Mouse (Mus musculus): Measurements from ENCODE around the gene Fam107b.

The Fam107b gene

DNA sequence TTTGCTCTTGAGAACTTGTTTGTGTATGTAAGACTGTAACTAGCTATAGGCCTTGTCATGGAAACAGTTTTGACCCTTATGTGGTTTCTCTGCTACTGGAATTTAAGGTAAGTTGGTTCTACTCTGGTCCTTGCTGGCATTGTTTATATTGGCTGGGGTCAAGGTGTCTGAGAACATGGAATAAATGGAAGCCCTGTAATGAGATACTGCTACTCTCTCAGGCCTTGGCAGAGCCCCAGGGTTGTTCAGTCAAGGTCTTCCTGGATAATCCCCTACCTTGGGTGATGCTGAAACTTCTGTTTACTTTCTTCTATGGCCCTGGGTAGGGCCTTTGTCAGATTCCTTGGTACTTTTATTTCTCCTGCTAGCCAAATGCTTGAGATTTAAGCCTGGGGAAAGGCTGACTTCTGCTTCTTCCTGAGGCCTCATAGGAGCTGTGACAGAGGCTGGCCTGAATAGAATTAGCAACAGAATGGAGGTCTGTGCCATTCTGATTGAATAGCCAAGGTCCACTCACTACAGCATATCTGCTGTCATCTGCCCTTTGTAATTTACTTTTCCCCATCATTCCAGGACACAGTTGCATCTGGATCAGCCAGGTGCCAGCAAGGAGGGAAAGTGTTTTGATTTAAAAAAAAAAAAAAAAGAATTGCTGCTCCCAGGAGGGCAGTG is 217.6 kb downstream of the Fam107b start:
- DNase-seq, result no peak

DNA sequence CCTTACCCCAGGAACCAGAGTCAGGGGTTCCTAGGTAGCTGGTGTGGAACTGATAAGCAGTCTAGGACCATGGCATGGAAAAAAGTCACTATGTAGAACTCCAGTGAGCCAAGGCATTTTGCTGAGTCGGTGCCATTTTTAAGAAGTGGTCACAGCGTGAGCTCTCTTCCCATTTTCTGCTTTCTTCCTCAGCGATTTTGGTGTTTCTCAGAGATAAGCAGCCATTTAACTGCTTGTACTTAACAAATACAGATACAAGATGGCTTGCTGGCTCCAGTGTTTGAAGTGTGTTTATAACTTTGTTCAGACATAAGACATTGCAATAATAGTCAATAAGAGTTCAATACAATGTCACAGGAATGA is 218.1 kb downstream of the Fam107b start:
- no peak for DNase-seq

DNA sequence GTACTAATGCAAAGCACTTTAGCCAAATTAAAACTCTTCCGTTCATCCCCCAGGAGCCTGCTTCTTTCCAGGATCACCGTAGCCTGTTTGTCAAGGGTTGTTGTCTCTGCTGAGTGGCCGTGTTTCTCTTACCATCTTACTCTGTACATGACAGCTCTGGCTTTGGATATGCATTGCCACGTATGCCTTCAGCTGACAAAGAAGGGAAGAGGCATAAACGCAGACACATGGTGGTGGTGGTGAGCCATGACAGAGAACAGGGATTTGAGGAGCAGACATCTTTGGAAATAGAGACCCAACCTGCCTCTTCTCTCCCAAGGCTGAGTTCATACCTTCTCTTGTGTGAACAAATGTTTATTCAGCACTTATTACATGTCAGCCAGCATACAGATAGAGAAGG is 226.3 kb downstream of the Fam107b start:
- DNase-seq, result no peak

DNA sequence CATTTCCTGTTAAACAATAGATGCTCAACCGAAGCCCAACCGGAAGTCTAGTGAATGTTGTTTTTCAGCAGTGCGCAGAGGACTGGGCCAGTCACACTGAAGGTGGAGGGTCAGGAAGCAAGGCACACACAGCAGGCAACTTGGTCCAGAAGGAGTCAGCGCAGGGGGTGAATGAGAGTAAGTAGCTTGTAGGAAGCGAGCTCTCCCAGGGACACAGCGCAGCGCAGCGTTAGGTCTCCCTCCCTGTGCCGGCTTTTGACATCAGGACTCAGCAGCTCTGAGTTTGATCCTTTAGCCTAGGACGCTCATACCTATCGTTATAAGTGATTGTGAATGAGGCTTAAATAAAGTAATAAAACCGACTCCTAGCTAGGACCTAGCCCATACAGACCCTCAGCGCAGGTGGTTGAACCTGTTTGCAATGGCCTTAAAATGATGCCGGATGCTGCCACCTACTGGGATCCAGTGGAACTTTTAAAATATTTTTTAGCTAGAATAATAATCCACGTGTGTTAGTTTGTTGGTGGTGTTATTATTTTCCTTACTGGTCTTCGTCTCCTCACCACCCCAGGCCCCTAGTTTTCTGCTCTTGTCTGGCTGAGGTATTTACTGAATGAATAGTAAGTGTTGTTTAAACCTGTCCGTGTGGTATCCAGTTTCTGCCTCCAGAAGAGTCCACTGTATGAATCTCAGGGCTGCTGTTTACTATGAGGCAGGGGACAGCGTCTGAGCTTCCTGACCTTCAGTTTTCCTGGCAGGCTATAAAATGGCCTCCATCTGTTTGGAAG is 229.7 kb downstream of the Fam107b start:
- peak; percentile 47 to 55 for DNase-seq

DNA sequence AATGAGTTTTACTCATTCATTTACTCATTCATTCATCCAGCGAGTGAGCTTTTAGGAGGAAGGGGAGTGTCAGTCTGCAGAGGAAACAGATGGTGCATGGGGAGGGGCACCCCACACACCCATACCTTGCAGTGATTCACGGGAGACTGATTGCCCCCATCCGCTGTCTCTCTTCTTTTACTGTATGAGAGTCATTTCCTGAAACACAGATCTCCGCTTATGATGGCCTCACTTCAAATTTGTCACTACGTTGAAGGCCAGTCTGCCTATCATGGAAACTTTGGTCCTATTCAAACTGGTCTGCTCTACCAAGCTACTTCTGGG is 230.2 kb downstream of the Fam107b start:
- no peak for DNase-seq

DNA sequence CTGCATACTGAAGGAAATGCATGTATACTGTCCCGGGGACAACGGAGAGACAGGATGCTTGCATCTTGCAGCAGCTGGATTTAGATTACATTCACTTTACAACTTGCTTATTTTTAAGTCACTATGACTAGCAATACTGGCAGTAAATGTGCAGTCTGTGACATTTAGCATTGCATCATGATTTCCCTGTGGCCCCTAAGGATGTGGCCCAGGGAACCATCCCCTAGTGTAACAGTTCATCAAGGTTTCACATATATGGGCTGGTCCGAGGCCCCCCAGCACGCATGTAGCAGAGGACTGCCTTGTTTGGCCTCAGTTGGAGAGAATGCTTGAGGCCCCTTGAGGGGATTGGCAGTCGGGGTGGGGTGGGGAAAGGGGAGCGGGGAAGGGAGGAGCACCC is 235.5 kb downstream of the Fam107b start:
- DNase-seq, result no peak

DNA sequence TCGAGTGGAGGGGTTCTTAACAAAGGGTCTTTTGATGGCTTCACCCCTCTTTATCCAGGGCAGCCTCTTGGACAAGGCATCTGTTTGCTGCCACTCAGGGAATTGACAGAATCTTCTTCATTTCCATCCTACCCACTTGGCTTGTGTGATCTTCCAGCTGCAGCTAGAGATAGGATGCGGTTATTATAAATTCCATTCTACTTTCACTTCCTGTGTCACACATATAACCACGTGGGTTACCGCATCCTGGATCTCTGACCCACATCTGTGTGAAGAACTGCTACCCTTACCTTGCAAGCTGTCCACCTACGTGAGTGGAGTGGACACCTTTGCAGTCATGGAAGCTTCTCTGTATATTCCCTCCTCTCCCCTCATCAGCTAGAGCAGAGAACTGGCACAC is 240.0 kb downstream of the Fam107b start:
- DNase-seq, result no peak

DNA sequence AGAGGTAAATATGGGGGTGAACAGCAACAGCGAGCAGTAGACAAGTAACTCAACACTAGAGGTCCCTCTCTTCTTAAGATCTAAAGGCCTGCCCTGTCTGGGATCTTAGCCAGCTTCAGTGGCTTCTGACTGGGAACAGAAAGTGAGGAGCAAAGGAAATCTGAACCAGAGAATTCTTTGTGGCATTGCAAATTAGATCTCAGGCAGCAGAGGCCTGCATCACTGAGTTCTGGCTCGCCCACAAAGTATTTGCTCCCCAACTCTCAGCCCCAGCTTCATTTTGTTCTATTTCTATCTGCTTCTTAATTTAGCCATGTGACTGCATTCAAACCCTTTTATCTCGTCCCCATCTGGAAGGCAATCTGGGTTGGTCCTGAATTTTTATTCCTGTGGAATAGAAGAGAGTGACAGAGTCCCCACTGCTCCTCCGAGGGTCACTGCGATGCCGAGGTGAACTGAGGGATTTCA is 245.9 kb downstream of the Fam107b start:
- DNase-seq, result peak; percentile 42 to 48

DNA sequence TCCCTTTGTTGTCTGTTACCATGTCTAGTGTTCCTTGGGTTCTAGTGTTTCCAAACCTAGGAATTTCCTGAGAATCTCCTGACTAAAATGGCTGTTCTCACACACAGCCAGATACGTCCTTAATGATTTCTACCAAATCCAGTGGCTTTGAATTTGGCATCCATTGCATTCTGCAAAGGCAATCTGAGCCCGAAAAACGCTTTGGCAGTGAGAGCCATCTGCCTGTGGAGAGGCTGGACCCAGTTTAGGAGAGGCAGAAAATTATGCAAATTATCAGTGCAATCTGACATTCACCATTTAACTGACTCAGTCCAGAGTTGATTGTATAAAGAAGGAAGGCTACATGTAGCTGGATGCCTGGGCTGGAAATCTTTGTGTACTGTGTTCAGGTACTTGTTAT is 247.3 kb downstream of the Fam107b start:
- no peak for DNase-seq

DNA sequence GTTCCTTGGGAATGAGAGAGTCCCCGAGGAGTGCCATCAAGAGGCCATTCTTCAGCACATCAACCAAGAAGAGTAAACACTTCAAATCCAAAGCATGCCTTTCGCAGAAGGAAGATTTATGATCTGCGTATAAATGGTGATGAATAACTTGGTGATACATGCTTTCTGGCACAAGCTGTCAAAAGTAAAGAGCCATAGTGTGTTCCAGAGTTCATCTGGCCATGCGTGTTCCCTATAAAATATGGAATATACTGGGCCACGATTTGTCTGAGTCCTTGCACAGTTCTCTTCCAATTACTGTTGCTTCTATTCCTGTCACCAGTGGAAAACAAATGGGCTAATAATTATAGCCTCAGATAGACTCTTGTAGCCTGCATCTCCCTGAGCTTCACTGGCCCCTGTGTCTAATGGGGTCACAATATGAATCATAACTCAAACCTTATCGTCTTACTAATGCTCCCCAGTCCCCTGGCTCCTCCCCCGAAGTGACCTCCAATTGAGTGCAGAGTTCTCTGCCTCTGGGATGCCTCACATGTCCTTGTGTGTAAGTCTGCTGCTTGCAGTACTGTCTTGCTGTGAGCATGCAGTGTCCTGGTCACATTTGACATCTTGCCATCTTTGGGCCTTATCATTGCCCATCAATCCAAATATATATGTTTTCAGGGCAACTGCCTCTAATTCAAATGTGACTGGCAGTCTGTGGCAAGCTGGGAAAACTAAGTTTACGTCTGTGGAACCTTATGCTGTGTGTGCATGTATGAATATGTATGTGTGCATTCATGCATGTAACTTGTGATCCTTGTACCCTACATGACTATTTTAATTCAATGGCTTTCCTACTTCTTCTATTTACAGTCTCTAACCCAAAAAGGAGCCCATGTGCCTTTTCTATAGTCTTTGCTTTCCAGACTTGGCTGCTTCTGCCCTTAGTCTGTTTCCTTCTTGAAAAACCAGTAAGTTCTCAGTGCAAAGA is 252.5 kb downstream of the Fam107b start:
- DNase-seq, result no peak
